Mouse (Mus musculus) forebrain, embryonic 12.5 days (tissue): Measurements from ENCODE around the gene Slc25a53. TPM values are rescaled to one million over a fixed set of nuclear protein-coding genes. Genes with fewer than 3 reads are reported as not detected.
"Not testable (repeated sequence)": the region's sequence is repeated elsewhere in the genome, so short reads cannot be mapped to it uniquely, and the experiment has no call there.

Experiments
- ATAC-seq: fragments of 200-750 bp; cut with Nextera tagmentation; 2 replicates; pipeline ENCODE4 v1.8.0; 2017; ENCODE audit warnings: moderate TSS enrichment; ENCODE audit not compliant: low FRiP score
- H3K27ac ChIP-seq: fragments of 300-500 bp; sonication (generic); 2 replicates; pipeline ENCODE4 v1.5.1; 2016; ENCODE audit warnings: mild to moderate bottlenecking
- H3K27me3 ChIP-seq: fragments of 300-500 bp; sonication (generic); 2 replicates; pipeline ENCODE4 v1.6.1; 2016; ENCODE audit warnings: mild to moderate bottlenecking
- H3K36me3 ChIP-seq: fragments of 300-500 bp; sonication (generic); replicated peaks from 2 replicates; pipeline ENCODE4 v1.6.1; 2016; ENCODE audit warnings: mild to moderate bottlenecking
- H3K4me1 ChIP-seq: fragments of 300-500 bp; sonication (generic); 2 replicates; pipeline ENCODE4 v1.6.1; 2016
- H3K4me2 ChIP-seq: fragments of 300-500 bp; sonication (generic); 2 replicates; pipeline ENCODE4 v1.6.1; 2016; ENCODE audit warnings: mild to moderate bottlenecking, moderate library complexity
- H3K4me3 ChIP-seq: fragments of 300-500 bp; sonication (generic); replicated peaks from 2 replicates; pipeline ENCODE4 v1.5.1; 2016; ENCODE audit warnings: mild to moderate bottlenecking
- H3K9ac ChIP-seq: fragments of 300-500 bp; sonication (generic); 2 replicates; pipeline ENCODE4 v1.6.1; 2016; ENCODE audit warnings: mild to moderate bottlenecking
- H3K9me3 ChIP-seq: fragments of 300-500 bp; sonication (generic); 2 replicates; pipeline ENCODE4 v1.6.1; 2016
- WGBS: fragments of 180-500 bp; shearing (Covaris S2); methylation state at CpG from one replicate; pipeline ENCODE4 v1.1.7; 2016; 5-methylcytosine and 5-hydroxymethylcytosine counted together
- polyA plus RNA-seq: library from polyadenylated mRNA; unstranded; fragments of >200 nt; fragmentation: Nextera tagmentation; extraction: Ambion mirVana; gene quantifications from 2 replicates; pipeline ENCODE4 v1.2.1, GENCODE M21; 2016

Slc25a53 gene
- polyA plus RNA-seq, 1 experiment from 2014 or later = 13.7 TPM

DNA sequence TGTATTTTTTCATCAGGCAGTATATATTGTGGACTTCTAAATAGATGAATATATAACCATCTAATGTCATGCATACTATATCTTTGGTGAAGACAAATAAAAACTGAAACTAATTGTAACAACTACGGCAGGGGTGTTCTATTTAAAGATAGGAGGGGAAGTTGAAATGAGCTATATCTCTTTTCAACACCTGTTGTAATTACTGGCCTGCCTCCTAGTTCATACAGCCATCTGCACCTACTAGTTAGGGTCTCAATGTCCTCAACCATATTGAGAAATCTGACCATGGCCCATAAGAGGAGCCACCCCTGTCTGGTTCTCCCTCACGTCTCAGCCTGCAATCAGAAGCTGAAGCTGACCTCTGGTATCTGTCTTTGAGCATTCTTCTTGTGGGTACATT is 41.8 kb downstream of the Slc25a53 start:
- H3K4me3 ChIP-seq = no peak overlapping the region
- H3K4me1 ChIP-seq = peaks cover 6% of the 10 kb centered on the region; the same call in 1 of the 2 replicates
- 86% methylated on average over 2 of the region's 2 CpGs for WGBS
- no peak overlapping the region for H3K4me2 ChIP-seq
- no peak overlapping the region for H3K27ac ChIP-seq
- no peaks in the 10 kb centered on the region for H3K9me3 ChIP-seq
- H3K27me3 ChIP-seq = peaks cover 15% of the 10 kb centered on the region; the same call in 1 of the 2 replicates
- H3K36me3 ChIP-seq = no peaks in the 10 kb centered on the region
- no peak overlapping the region for H3K9ac ChIP-seq
- no peak for ATAC-seq

DNA sequence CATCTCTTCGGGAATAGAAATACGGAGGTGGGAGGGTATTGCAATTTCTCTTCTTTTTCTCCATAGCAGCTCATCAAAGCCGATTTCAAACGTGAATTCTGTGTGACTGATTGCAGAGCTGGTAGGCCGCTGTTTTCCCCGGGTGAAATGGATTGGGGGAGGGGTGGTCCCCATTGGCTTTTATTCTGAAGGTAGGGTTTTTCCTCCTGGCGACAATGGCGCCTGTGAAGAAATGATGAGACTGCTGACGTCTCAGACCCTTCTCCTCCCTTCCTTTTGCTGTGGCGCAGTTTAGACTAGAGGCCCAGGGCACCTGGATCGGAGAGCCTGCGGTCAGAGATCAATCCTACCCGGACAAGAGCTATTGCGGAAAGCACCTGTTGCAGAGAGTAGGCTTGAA is 44.5 kb downstream of the Slc25a53 start:
- 23% methylated on average over 14 of the region's 14 CpGs for WGBS
- H3K27ac ChIP-seq = peak overlapping the region; percentile 83
- H3K9ac ChIP-seq = peak overlapping the region; percentile 58
- peaks cover 6% of the 10 kb centered on the region; the same call in 1 of the 2 replicates for H3K4me1 ChIP-seq
- H3K36me3 ChIP-seq = no peaks in the 10 kb centered on the region
- H3K4me2 ChIP-seq = peak overlapping the region; percentile 58
- peak overlapping the region; percentile 47 for H3K4me3 ChIP-seq
- peaks cover 19% of the 10 kb centered on the region; the same call in 1 of the 2 replicates for H3K27me3 ChIP-seq
- no peaks in the 10 kb centered on the region for H3K9me3 ChIP-seq
- no peak for ATAC-seq

DNA sequence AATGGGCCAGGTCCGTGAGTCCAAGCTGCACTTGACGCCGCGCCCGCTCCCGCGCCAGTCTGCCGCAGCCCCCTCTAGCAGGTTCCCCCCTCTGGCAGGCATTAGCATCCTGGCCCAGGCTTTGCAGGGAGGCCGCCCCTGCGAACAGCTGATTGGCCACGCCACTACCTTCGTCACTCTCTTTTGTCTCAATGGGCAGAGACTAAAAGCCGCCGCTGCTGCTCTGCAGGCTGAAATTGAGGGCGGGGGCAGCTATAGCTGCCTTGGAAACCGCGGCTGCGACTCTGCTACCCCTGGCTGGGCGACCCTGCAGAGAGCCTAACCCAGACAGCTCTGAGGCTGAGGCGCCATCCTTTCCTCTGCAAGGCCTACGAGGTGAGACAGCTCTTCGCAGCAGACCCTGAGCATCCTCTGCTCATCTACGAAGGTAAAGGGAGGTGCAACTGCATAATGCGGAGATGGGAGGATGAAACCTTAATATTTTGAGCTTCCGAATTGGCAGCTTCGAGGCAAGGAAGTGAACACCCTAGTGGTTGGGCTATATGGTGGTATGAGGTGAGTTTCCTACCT is 45.0 kb downstream of the Slc25a53 start, which contains the start of gene Zcchc18:
Gene Zcchc18, plus strand, starts transcription at position 178 of the 570 bp plus-strand sequence.
- H3K27ac ChIP-seq = peak within 1 kb of the TSS; percentile 83
- ATAC-seq = peak; percentile 99
- H3K27me3 ChIP-seq = peaks cover 19% of the 10 kb centered on the region; the same call in 1 of the 2 replicates
- peak within 1 kb of the TSS; percentile 47 for H3K4me3 ChIP-seq
- H3K4me2 ChIP-seq = peak within 1 kb of the TSS; percentile 58
- no peaks in the 10 kb centered on the region for H3K36me3 ChIP-seq
- 18% methylated on average over 26 of the region's 26 CpGs for WGBS
- no peaks in the 10 kb centered on the region for H3K9me3 ChIP-seq
- H3K9ac ChIP-seq = peak within 1 kb of the TSS; percentile 58
- H3K4me1 ChIP-seq = peaks cover 6% of the 10 kb centered on the region; the same call in 1 of the 2 replicates

DNA sequence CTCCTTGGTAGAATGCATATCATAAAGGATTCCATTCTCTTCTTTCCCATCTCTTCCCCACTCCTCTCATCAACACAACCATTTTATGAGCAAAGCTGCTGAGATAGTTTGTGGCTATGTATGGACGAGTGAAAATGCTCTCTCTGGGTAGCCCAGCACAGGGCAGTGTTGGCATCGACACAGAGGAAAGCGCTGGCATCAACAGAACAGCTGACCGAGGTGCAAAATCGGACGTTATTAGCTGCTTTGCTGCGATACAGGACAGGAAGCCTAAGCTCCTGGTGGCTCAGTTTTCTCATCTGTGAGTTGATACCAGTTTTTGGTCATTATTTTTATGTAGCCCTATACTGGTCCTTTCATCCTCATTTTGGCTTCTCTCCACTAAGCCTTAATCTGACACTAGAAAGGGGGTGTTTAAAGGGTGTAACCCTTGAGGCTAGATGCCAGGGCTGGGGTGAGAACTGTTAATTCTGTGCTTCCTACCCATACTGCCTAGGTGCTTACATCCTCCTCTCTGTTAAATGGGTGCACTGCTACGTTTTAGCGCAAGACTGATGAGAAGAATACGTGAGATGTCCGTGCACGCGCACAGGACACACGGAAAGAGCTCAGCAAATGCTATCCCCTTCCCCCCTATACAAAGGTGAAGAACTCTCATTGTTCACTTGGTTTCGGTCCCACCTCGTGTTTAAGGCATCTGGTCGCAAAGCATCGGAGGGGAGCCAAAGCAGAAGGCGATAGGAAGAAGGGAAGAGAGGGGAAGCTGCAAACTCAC is 45.7 kb downstream of the Slc25a53 start:
- Histone ChIP-seq H3K27ac (peak overlapping the region; percentile 66), H3K27me3 (peaks cover 19% of the 10 kb centered on the region; the same call in 1 of the 2 replicates), H3K4me3 (peak overlapping the region; percentile 47), H3K9ac (peak overlapping the region; percentile 58), H3K36me3 (no peaks in the 10 kb centered on the region), H3K9me3 (no peaks in the 10 kb centered on the region), H3K4me1 (peaks cover 6% of the 10 kb centered on the region; the same call in 1 of the 2 replicates), H3K4me2 (peak overlapping the region; percentile 58)
- WGBS = 25% methylated on average over 19 of the region's 19 CpGs
- peak; percentile 66 for ATAC-seq

DNA sequence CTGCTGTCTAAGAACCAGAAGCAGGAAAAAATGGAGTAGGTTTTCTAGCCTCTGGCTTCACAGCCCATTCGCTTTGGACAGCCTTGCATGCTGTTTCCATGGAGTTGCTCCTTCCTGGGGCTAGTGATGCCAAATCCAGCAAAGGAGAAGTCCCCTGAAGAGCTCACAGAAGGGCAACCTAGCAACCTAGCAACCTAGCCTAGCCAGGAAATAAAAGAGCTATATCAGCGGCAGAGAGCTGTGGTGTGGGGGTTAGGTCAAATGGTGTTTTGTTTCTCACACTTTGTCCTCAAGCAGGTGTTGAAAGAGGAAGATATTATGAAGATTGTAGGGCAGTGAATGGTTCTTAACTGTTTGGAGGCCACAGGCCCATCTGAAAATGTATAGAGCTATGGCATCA is 46.8 kb downstream of the Slc25a53 start:
- WGBS = 60% methylated on average over 2 of the region's 2 CpGs
- no peaks in the 10 kb centered on the region for H3K9me3 ChIP-seq
- no peaks in the 10 kb centered on the region for H3K36me3 ChIP-seq
- no peak overlapping the region for H3K27ac ChIP-seq
- no peak overlapping the region for H3K9ac ChIP-seq
- no peak for ATAC-seq
- H3K27me3 ChIP-seq = peaks cover 19% of the 10 kb centered on the region; the same call in 1 of the 2 replicates
- H3K4me3 ChIP-seq = no peak overlapping the region
- peaks cover 6% of the 10 kb centered on the region; the same call in 1 of the 2 replicates for H3K4me1 ChIP-seq
- H3K4me2 ChIP-seq = peak overlapping the region; percentile 58; the same call in 1 of the 2 replicates

DNA sequence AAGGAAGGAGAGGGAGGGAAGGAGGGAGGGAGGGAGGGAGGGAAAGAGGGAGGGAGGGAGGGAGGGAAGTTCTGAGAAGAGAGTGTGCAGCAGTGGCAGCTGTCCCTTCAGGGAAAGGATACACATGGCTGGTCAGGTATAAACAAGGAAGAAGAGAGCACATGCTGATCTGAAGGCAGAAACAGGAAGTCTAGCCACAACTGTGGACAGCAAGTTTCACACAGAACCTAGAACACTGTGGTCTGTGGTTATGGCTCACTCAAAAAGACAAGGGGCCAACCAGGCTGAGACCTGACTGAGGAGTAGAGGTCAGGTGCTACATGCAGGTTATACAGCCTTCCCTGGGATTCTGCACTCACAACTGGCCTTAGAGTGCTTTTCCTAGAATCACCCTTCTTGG is 52.1 kb downstream of the Slc25a53 start:
- H3K27ac ChIP-seq = no peak overlapping the region
- no peak for ATAC-seq
- H3K9ac ChIP-seq = no peak overlapping the region
- no peaks in the 10 kb centered on the region for H3K4me1 ChIP-seq
- H3K4me3 ChIP-seq = no peak overlapping the region
- no peaks in the 10 kb centered on the region for H3K36me3 ChIP-seq
- no peaks in the 10 kb centered on the region for H3K9me3 ChIP-seq
- H3K4me2 ChIP-seq = no peak overlapping the region
- H3K27me3 ChIP-seq = 0 out of 2 replicates have a peak, but pooled peaks cover 1% of the 10 kb centered on the region

DNA sequence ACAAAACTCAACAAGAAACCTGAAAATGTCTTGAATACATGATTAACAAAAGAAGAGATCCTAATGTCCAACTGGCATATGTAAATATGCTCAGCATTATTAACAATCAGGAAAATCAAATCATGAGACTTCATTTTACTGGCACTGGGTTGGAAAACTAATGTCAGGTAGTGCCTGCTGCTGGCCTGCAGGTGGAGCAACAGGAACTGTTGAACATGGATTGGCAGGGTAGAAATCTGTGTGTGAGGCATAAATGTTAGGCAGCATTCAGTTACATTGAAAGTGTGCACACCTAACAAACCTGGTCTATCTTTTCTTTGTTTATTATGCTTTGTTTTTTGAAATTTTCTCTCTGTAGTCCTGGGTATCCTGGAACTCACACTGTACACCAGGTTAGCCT is 59.5 kb downstream of the Slc25a53 start:
- no peak overlapping the region for H3K27ac ChIP-seq
- no peaks in the 10 kb centered on the region for H3K36me3 ChIP-seq
- H3K4me2 ChIP-seq = no peak overlapping the region
- no peaks in the 10 kb centered on the region for H3K4me1 ChIP-seq
- H3K9me3 ChIP-seq = no peaks in the 10 kb centered on the region
- H3K9ac ChIP-seq = no peak overlapping the region
- ATAC-seq = no peak
- no peaks in the 10 kb centered on the region for H3K27me3 ChIP-seq
- H3K4me3 ChIP-seq = no peak overlapping the region

DNA sequence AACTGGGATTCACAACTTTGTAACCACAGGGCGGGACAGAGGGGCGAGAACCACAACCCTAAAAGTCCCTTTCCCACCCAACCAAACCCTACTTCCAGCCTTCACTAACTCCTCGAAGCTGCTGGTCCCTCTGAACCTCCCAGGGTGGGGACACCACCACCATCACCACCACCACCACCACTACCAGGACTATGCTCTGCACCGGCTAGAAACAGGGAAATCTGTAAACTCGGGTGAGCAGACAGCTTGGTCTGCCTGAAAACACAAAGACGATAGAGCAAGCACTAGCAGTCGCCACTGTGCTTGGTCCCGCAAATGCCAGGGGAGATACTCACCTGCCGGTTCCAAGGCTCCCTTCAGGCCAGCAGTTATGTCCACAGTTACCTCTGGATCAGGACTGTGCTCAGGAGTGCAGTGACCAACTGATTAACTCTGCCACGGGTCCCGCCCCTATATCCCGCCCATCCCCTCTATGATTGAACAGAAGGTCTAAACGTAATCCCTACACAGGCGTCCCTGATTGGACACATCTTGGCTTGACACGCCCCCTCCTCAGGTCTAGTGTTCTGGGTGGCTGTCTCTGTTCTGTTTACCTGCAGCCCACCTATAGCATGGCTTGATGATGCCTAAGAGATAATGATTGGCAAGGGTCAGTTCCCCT is 61.5 kb downstream of the Slc25a53 start, which contains the start of the genes Tmsb15l and Tmsb15b1:
Gene Tmsb15l, minus strand, starts transcription at position 446 of the 661 bp plus-strand sequence.
Gene Tmsb15b1, minus strand, starts transcription at position 451 of the 661 bp plus-strand sequence.
- no peaks in the 10 kb centered on the region for H3K4me1 ChIP-seq
- H3K9me3 ChIP-seq = no peaks in the 10 kb centered on the region
- 0 out of 2 replicates have a peak within 1 kb of the TSS, but pooled peaks have one; percentile 5 for H3K9ac ChIP-seq
- H3K27me3 ChIP-seq = no peaks in the 10 kb centered on the region
- H3K36me3 ChIP-seq = no peaks in the 10 kb centered on the region
- peak within 1 kb of the TSS; percentile 51 for H3K4me2 ChIP-seq
- ATAC-seq = peak; percentile 100
- no peak within 1 kb of the TSS for H3K27ac ChIP-seq
- peak within 1 kb of the TSS; percentile 44 for H3K4me3 ChIP-seq
- 32% methylated on average over 15 of the region's 15 CpGs for WGBS

DNA sequence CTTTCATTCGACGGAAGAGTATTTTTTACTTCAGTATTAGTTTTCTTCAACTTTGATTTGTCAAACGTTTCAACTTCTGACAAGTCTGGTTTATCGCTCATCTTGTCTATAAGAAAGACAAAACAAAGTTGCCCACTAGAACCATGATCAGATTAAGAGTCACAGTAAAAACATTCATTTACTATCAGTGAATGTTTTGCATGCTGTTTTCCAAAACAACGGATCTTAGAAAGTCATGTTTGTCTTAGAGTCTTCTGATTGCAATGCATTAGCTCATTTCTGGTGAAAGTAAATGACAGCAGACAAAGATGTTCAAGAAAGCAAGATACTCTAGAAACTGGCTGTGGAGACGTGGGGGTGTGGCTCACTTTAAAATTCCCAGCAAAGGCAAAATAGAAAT is 62.7 kb downstream of the Slc25a53 start, which contains the start of gene Tmsb15b2:
Gene Tmsb15b2, minus strand, starts transcription at position 101 of the 400 bp plus-strand sequence.
- Histone ChIP-seq H3K4me3 (peak within 1 kb of the TSS; percentile 44), H3K9ac (0 out of 2 replicates have a peak within 1 kb of the TSS, but pooled peaks have one; percentile 5), H3K4me2 (peak within 1 kb of the TSS; percentile 51)
- not testable (repeated sequence) for H3K27ac ChIP-seq, H3K4me1 ChIP-seq, H3K27me3 ChIP-seq, H3K9me3 ChIP-seq, ATAC-seq, H3K36me3 ChIP-seq
- WGBS = 88% methylated on average over 6 of the region's 6 CpGs

DNA sequence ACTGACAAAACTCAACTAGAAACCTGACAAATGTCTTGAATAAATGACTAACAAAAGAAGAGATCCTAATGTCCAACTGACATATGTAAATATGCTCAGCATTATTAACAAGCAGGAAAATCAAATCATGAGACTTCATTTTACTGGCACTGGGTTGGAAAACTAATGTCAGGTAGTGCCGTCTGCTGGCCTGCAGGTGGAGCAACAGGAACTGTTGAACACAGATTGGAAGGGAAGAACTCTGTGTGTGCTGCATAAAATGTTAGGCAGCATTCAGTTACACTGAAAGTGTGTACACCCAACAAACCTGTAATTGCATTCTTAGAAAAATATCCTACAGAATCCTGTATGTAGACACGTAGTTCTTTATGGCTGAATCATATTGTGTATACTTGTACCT is 78.4 kb downstream of the Slc25a53 start:
- Histone ChIP-seq H3K27me3 (no peaks in the 10 kb centered on the region), H3K9me3 (no peaks in the 10 kb centered on the region), H3K9ac (no peak overlapping the region), H3K4me3 (no peak overlapping the region), H3K4me2 (no peak overlapping the region), H3K36me3 (no peaks in the 10 kb centered on the region), H3K4me1 (no peaks in the 10 kb centered on the region), H3K27ac (no peak overlapping the region)
- ATAC-seq = no peak
- 26% methylated on average over 2 of the region's 2 CpGs for WGBS

DNA sequence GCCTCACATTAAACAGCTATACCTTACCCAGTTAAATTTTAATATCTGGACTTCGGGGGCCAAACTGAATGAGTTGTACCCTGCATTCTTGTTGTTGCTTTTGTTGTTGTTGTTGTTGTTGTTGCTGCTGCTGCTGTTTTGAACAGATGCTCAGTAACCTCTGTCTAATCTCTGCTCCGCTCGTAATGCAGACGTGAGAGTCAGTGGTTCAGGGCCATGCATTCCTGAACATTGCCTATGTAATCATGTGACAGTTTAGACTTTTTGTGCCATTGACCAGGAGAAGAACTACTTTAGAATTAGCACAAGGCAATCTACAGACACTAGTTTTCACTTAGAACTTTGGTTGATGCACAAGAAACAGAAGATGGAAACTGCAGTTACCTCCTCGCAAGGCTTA is 79.8 kb downstream of the Slc25a53 start:
- not testable (repeated sequence) for H3K27me3 ChIP-seq, H3K4me1 ChIP-seq, H3K9me3 ChIP-seq, H3K9ac ChIP-seq, H3K36me3 ChIP-seq, H3K27ac ChIP-seq
- peak overlapping the region; percentile 36 for H3K4me3 ChIP-seq
- 48% methylated on average over 5 of the region's 5 CpGs for WGBS
- peak overlapping the region; percentile 44 for H3K4me2 ChIP-seq
- ATAC-seq = peak; percentile 28; the same call in 1 of the 2 replicates
